Mouse (Mus musculus) activated CD4-positive, CD25-positive, alpha-beta regulatory T cell, adult 9 weeks (primary cell): Measurements from ENCODE around the gene Sec61g. TPM values are rescaled to one million over a fixed set of nuclear protein-coding genes. Genes with fewer than 3 reads are reported as not detected.

ENCODE experiments used
- polyA plus RNA-seq: library from polyadenylated mRNA; unstranded; fragments of 100-300 nt; shearing (Covaris generic); gene quantifications from one replicate; pipeline ENCODE4 v1.2.1, GENCODE M21; 2017

Gene Sec61g
- polyA plus RNA-seq: 12.3 TPM

GRCm38 (mm10) chr11:16508052-16508654 is at the start of gene Sec61g:
TSS of gene Sec61g (minus strand) at chr11:16508484.

Other genes with a start within 250 kb of the Sec61g start
- 0.56 TPM for gene Egfr, start 243.7 kb upstream of the Sec61g start, polyA plus RNA-seq